Mouse (Mus musculus) bone marrow macrophage, adult 2 months (primary cell): ENCODE measurements around the gene Pdzrn3.

Experiments used
- CTCF ChIP-seq: IDR thresholded peaks from 2 replicates; pipeline ENCODE4 v1.5.1; 2012; ENCODE audit warnings: low read depth, mild to moderate bottlenecking, low read length, moderate library complexity
- POLR2A ChIP-seq: IDR thresholded peaks from 2 replicates; pipeline ENCODE4 v1.6.1; 2012; ENCODE audit warnings: mild to moderate bottlenecking, low read depth, low read length, borderline replicate concordance

DNA sequence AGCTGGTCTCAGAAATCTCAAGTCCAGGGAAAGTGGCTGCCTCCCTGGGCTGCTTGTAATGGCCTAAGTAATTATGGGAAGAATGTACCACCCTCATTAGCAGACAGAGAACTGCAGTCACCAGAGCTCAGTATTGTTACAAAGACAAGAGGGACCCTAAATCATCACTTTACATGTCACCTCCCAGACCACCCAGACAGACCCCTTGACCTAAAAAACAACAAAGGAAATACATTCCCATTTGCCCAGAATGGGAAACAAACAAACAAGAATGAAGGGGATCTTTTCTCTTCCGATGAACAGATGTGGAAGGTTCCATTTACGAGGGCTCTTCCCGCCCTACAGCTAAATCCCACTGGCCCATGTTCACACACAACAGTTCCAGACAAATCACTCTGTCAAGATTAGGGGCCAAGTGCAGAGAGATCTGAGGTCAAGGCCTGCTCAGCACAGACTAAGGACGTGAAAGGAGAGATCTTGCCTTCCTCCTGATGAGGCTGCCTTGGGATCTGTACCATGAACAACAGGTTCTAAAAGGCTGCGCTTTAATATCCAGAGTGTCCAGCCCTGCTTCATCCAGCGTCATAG, 93.2 kb downstream of the Pdzrn3 start:
- no peak for TF ChIP-seq CTCF
- no peak for TF ChIP-seq POLR2A
